Mouse (Mus musculus) E14TG2a.4 (cell line): Measurements from ENCODE around the gene Cep250.

ENCODE experiments used
- H3K27me3 ChIP-seq: 2 replicates; pipeline ENCODE4 v1.6.1; 2014; ENCODE audit warnings: low read length, control low read depth; ENCODE audit not compliant: insufficient read depth
- H3K36me3 ChIP-seq: 2 replicates; pipeline ENCODE4 v1.6.1; 2014; ENCODE audit warnings: low read length, control low read depth; ENCODE audit not compliant: insufficient read depth
- H3K4me1 ChIP-seq: replicated peaks from 2 replicates; pipeline ENCODE4 v1.6.1; 2014; ENCODE audit warnings: low read depth, low read length, control low read depth
- H3K4me3 ChIP-seq: replicated peaks from 2 replicates; pipeline ENCODE4 v1.5.1; 2014; ENCODE audit warnings: mild to moderate bottlenecking, low read length
- H3K9me3 ChIP-seq: 2 replicates; pipeline ENCODE4 v1.6.1; 2014; ENCODE audit warnings: low read length, control low read depth
- CTCF ChIP-seq: conservative IDR thresholded peaks from 2 replicates; pipeline ENCODE4 v1.5.1; 2014; ENCODE audit warnings: low read length
- NANOG ChIP-seq: IDR thresholded peaks from 2 replicates; pipeline ENCODE4 v1.6.1; 2014; ENCODE audit warnings: borderline replicate concordance, low read length, mixed read lengths
- POU5F1 ChIP-seq: IDR thresholded peaks from 2 replicates; pipeline ENCODE4 v1.6.1; 2014; ENCODE audit warnings: low read length, borderline replicate concordance

Gene Cep250

DNA sequence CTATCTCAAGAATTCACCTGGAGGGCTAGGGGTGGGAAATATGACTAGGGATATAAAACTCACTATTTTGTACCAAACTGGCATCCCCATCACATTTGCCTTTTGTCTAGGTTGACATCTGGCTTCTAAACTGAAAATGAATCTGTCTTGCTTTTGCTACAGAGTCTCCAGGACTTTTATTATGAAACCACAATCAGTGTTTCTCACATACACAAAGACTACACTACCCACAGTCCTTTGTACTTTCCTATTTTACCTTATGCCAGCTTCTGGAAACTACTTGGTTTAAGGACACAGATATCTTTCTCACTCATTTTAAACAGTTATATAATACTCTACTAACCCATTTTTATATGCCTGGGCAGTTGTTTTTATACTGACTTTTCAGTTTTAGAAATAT, 69.2 kb downstream of the Cep250 start:
- H3K9me3 ChIP-seq: no peaks in the 10 kb centered on the region
- no peaks in the 10 kb centered on the region for H3K36me3 ChIP-seq
- no peak for TF ChIP-seq CTCF
- TF ChIP-seq POU5F1: no peak
- no peak for TF ChIP-seq NANOG
- H3K4me3 ChIP-seq: no peak overlapping the region
- no peaks in the 10 kb centered on the region for H3K27me3 ChIP-seq
- peaks cover 14% of the 10 kb centered on the region; the same call in 1 of the 2 replicates for H3K4me1 ChIP-seq

DNA sequence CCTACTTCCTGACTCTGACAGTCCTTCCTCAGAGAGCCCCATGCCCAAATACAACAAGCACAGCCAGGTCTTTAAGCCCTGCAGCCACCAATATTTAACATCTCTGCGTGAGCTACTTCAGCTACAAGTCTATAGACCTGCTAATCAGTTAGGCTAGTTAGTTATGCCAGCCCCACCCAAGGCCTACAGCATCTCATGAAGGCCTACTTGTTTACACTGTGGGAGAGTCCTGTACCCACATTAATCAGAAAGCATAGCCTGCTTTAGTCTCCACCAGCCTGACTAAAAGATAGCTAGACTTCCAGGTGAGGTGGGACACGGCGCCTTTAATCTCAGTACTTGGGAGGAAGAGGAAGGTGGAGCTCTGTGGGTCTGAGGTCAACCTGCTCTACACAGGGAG, 83.1 kb downstream of the Cep250 start:
- Histone ChIP-seq H3K4me3 (no peak overlapping the region), H3K36me3 (no peaks in the 10 kb centered on the region), H3K9me3 (no peaks in the 10 kb centered on the region), H3K27me3 (peaks cover 25% of the 10 kb centered on the region), H3K4me1 (peaks cover 20% of the 10 kb centered on the region)
- TF ChIP-seq NANOG (no peak), CTCF (no peak), POU5F1 (no peak)

- TF ChIP-seq CTCF (no peak), POU5F1 (no peak), NANOG (no peak)
- no peaks in the 10 kb centered on the region for H3K36me3 ChIP-seq
- H3K27me3 ChIP-seq: peaks cover 53% of the 10 kb centered on the region
- peaks cover 19% of the 10 kb centered on the region for H3K4me1 ChIP-seq
- H3K9me3 ChIP-seq: no peaks in the 10 kb centered on the region
- H3K4me3 ChIP-seq: no peak overlapping the region
Observed at GRCm38 (mm10) chr2:156042903-156043302, 86.6 kb downstream of the Cep250 start.

DNA sequence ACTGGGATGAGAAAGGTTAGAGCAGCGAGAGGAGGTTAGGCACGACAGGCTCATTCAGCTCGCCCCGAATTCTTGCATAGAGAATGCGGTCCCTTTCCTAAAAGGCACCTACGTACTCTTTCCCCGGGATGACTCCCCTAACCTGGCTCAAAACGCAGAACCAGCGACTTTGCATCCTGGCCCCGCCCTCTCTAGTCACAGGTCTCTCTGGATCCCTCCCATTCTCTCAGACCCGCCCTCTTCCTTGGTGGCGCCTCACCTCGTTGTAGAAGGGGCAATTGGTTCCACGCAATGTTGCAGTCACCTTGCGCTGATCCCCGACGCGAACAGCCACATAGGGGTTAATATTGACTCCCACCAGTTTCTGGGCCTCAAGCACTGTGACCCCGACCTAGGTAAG, 91.7 kb downstream of the Cep250 start:
- no peak overlapping the region for H3K4me3 ChIP-seq
- H3K27me3 ChIP-seq: peaks cover 72% of the 10 kb centered on the region
- H3K4me1 ChIP-seq: peaks cover 15% of the 10 kb centered on the region
- no peaks in the 10 kb centered on the region for H3K9me3 ChIP-seq
- TF ChIP-seq NANOG: no peak
- TF ChIP-seq CTCF: no peak
- no peak for TF ChIP-seq POU5F1
- no peaks in the 10 kb centered on the region for H3K36me3 ChIP-seq
